Mouse (Mus musculus): ENCODE measurements around the gene Olfr398.

Gene Olfr398

DNA sequence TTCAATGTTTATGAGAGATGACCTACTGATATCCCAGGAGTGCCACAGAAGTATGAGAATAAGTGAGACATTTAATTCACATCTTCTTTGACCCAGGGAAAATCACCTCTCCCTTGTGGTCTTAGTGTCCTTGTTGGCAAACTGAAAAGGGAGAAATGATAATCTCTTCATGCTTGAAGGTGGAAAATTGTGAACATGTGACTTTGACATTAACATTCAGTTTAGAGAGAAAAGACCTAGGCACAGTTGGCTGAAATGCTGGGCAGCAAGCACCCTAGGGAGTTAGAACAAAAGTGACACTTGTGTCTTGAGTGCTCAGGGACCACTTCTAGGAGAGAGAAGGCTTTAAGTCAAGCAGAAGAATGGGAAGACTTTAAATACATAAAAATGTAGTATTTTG is at the start of gene Olfr398:
Gene Olfr398, minus strand, starts transcription at position 101 of the 400 bp plus-strand sequence.
- no peak for DNase-seq (ENCODE audit: low spot score)

DNA sequence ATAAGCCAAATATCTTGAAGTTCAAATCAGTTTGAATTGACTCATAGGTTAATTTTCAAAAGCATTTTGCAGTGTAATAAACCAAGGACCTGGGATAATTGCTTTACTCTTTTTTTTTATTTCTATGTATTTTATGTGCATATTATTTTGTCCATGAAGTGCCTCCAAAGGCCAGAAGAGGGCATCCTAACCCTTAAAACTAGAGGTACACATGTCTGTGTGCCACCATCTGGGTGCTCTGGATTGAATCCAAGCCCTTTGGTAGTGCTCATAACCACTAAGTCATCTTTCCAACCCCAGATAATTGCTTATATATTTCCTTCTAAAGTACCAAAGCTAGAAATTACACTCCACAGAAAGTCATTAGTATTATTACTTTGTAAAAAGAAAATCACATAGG is 2.9 kb upstream of the Olfr398 start:
- DNase-seq (ENCODE audit: low spot score): no peak

DNA sequence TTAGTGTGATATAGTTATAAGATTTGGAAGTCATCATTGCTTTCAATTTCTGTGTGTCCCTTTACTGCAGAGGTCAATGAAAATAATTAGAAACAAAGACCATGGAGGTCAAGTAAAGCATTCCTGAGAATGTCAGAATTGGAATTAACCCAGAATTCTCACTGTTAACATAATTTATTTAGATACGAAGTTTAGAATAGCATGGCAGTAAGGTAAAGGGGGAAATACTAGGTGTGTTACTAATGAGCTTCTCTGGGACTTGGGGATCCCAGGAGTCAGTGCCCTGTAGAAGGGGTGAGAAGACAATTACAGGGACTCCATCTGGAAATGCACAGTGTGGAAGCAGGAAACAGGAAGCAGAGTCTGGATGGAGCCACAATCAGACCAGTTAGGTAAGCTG is 29.7 kb downstream of the Olfr398 start, which contains the start of gene Olfr397:
Gene Olfr397, plus strand, starts transcription at position 301 of the 400 bp plus-strand sequence.
- no peak for DNase-seq (ENCODE audit: low spot score)

DNA sequence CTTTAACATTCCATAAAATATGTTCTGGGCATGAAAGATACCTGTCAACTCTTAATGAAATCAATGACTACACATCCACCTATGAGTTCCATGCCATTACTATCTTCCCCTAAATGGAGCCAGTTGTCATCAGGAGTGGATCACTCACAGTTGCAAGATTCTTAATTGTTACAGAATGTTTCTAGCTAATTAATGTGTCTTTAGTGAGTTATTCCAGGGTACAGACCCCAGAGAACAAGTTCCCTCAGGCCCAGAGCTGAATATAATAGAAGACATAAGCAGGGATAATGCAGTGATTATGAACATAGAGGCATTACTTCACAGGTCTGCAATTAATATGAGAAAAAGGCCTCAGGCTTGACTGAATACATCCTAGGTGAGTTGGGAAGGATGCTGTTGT is 53.8 kb downstream of the Olfr398 start, which contains the start of gene Olfr23:
Gene Olfr23, plus strand, starts transcription at position 301 of the 400 bp plus-strand sequence.
- no peak for DNase-seq (ENCODE audit: low spot score)

All from ovary, postnatal 36 days (tissue).